Mouse (Mus musculus) neural tube, embryonic 15.5 days (tissue): Measurements from ENCODE around the gene Cd101. TPM values are rescaled to one million over a fixed set of nuclear protein-coding genes. Genes with fewer than 3 reads are reported as not detected.

ENCODE experiments used
- ATAC-seq: fragments of 200-750 bp; cut with Nextera tagmentation; 2 replicates; pipeline ENCODE4 v1.8.0; 2017; ENCODE audit warnings: mild to moderate bottlenecking, moderate TSS enrichment, moderate library complexity; ENCODE audit not compliant: low FRiP score
- H3K27ac ChIP-seq: fragments of 300-500 bp; sonication (generic); replicated peaks from 2 replicates; pipeline ENCODE4 v1.5.1; 2015; ENCODE audit warnings: mild to moderate bottlenecking, inconsistent platforms
- H3K27me3 ChIP-seq: fragments of 300-500 bp; sonication (generic); replicated peaks from 2 replicates; pipeline ENCODE4 v1.6.1; 2015; ENCODE audit warnings: inconsistent platforms
- H3K36me3 ChIP-seq: fragments of 300-500 bp; sonication (generic); 2 replicates; pipeline ENCODE4 v1.6.1; 2015; ENCODE audit warnings: inconsistent platforms
- H3K4me1 ChIP-seq: fragments of 300-500 bp; sonication (generic); 2 replicates; pipeline ENCODE4 v1.6.1; 2015; ENCODE audit warnings: inconsistent platforms
- H3K4me2 ChIP-seq: fragments of 300-500 bp; sonication (generic); 2 replicates; pipeline ENCODE4 v1.6.1; 2015; ENCODE audit warnings: inconsistent platforms, mild to moderate bottlenecking, moderate library complexity
- H3K4me3 ChIP-seq: fragments of 300-500 bp; sonication (generic); replicated peaks from 2 replicates; pipeline ENCODE4 v1.5.1; 2015; ENCODE audit warnings: mild to moderate bottlenecking, inconsistent platforms
- H3K9ac ChIP-seq: fragments of 300-500 bp; sonication (generic); replicated peaks from 2 replicates; pipeline ENCODE4 v1.6.1; 2015; ENCODE audit warnings: mild to moderate bottlenecking, inconsistent platforms
- H3K9me3 ChIP-seq: fragments of 300-500 bp; sonication (generic); replicated peaks from 2 replicates; pipeline ENCODE4 v1.6.1; 2016; ENCODE audit warnings: inconsistent platforms
- WGBS: fragments of 180-500 bp; shearing (Covaris S2); methylation state at CpG from one replicate; pipeline ENCODE4 v1.1.7; 2015; ENCODE audit warnings: mixed read lengths; 5-methylcytosine and 5-hydroxymethylcytosine counted together
- polyA plus RNA-seq: library from polyadenylated mRNA; unstranded; fragments of >200 nt; fragmentation: Nextera tagmentation; extraction: Ambion mirVana; gene quantifications from 2 replicates; pipeline ENCODE4 v1.2.1, GENCODE M21; 2015

Cd101 gene
- polyA plus RNA-seq, 1 experiment from 2014 or later: not detected

GRCm38 (mm10) chr3:100961007-100961406 is 68.3 kb downstream of the Cd101 start:
- 85% methylated on average over 5 of the region's 5 CpGs for WGBS

GRCm38 (mm10) chr3:100954616-100955015 is 74.7 kb downstream of the Cd101 start:
- ATAC-seq: no peak
- H3K27ac ChIP-seq: no peak overlapping the region
- H3K9ac ChIP-seq: no peak overlapping the region
- no peak overlapping the region for H3K4me2 ChIP-seq
- no peaks in the 10 kb centered on the region for H3K27me3 ChIP-seq
- H3K4me1 ChIP-seq: no peaks in the 10 kb centered on the region
- no peaks in the 10 kb centered on the region for H3K9me3 ChIP-seq
- H3K36me3 ChIP-seq: 0 out of 2 replicates have a peak, but pooled peaks cover 3% of the 10 kb centered on the region
- H3K4me3 ChIP-seq: no peak overlapping the region

More at GRCm38 (mm10) chr3:100961007-100961406, 68.3 kb downstream of the Cd101 start:
- Histone ChIP-seq H3K4me3 (no peak overlapping the region), H3K4me1 (no peaks in the 10 kb centered on the region), H3K4me2 (no peak overlapping the region), H3K36me3 (no peaks in the 10 kb centered on the region), H3K9me3 (no peaks in the 10 kb centered on the region), H3K27ac (no peak overlapping the region), H3K27me3 (no peaks in the 10 kb centered on the region), H3K9ac (no peak overlapping the region)
- ATAC-seq: no peak

- WGBS: 89% methylated on average over 4 of the region's 4 CpGs
- Histone ChIP-seq H3K9ac (no peak overlapping the region), H3K4me2 (no peak overlapping the region), H3K27ac (no peak overlapping the region), H3K9me3 (no peaks in the 10 kb centered on the region), H3K36me3 (peaks cover 5% of the 10 kb centered on the region; the same call in 1 of the 2 replicates), H3K4me3 (no peak overlapping the region), H3K27me3 (no peaks in the 10 kb centered on the region), H3K4me1 (no peaks in the 10 kb centered on the region)
- ATAC-seq: no peak
These were observed 77.8 kb downstream of the Cd101 start for GRCm38 (mm10) chr3:100951531-100951930.

DNA sequence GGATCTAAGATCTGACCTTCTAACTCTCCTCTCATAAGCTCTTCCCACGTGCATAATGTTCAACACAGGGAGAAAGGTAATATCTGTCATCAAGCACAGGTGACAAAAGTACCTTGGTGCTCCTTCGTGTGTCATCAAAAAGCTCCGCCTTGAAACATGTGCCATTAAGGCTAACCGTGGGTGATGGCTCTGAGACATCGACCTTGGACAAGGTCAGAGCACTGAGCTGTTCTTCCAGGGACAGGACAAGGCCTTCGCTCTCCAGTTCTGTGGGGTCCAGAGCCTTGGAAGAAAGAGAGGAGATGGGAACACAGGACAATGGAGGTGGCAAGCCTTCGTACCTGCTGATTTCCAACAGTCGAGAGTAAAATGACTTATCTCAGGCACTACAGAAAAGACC is 82.1 kb downstream of the Cd101 start:
- H3K4me2 ChIP-seq: no peak overlapping the region
- H3K9ac ChIP-seq: no peak overlapping the region
- no peak for ATAC-seq
- peaks cover 3% of the 10 kb centered on the region; the same call in 1 of the 2 replicates for H3K36me3 ChIP-seq
- no peaks in the 10 kb centered on the region for H3K9me3 ChIP-seq
- WGBS: 95% methylated on average over 8 of the region's 8 CpGs
- no peak overlapping the region for H3K27ac ChIP-seq
- no peaks in the 10 kb centered on the region for H3K4me1 ChIP-seq
- no peaks in the 10 kb centered on the region for H3K27me3 ChIP-seq
- no peak overlapping the region for H3K4me3 ChIP-seq

Other genes starting within 250 kb of the Cd101 start
- 0.11 TPM in 1 of 2 replicates, not detected in the other for gene Vtcn1, start 204.1 kb downstream of the Cd101 start, polyA plus RNA-seq
- gene Trim45, start 107.4 kb downstream of the Cd101 start, polyA plus RNA-seq: 6.5 and 6.8 TPM in 2 replicates
- 3.0 and 6.7 TPM in 2 replicates for gene Ttf2, start 59.9 kb downstream of the Cd101 start, polyA plus RNA-seq
- 3.0 TPM in 2 replicates for gene Ptgfrn, start 80.7 kb upstream of the Cd101 start, polyA plus RNA-seq